Mouse (Mus musculus): ENCODE data around the gene Gng13.

DNA sequence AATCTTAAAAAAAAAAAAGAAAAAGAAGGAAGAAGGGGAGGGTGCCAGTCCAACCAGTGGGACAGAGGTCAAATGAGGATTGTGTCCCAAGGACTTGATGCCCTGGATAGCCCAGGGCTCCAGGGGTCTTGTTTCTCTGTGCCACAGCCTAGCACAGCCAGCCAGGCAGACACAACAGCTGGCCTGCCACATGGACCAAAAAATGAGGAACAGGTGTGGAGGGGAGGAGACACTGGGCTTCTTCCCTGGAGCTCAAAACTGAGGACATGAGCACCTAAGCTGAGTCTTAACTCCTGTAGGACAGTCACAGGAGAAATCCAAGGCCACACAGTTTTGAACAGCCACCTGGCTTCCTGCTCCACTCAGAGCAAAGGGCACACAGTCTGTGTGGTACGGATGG lies 20.7 kb upstream of the Gng13 start:
- no peak for TF ChIP-seq CTCF (IDR thresholded peaks at IDR 0.05; ENCODE audit: low read depth, low read length)
- TF ChIP-seq POLR2A (IDR thresholded peaks at IDR 0.05; ENCODE audit: extremely low read depth, insufficient read depth, low read length): no peak

All from liver, adult 2 months (tissue).